In genomic region chr11:8537013-8537614, GRCm38 (mm10) we compare ENCODE assay signal across 12 mouse cellular contexts.
DNase-seq lines count a peak whose midpoint lies in the region; ATAC-seq lines count a peak whose summit lies in the region.
"Had no signal": no experiment of that assay in that cellular context is flagged by ENCODE, and none has a peak within 500 bp of the region (broad histone marks: within the 10 kb centered on the region; RNA-seq: fewer than 3 reads in every experiment).

No protein-coding gene starts in this region.

- H3K4me2 ChIP-seq in limb, embryonic 12.5 days: no peak overlapping the region
- no peak overlapping the region for H3K4me2 ChIP-seq in heart, embryonic 15.5 days
- H3K4me2 ChIP-seq in stomach, embryonic 15.5 days: peak overlapping the region; percentile 10; the same call in 1 of the 2 replicates
- H3K4me2 ChIP-seq: liver, embryonic 12.5 days; midbrain, embryonic 12.5 days had no signal

- H3K4me3 ChIP-seq in limb, embryonic 12.5 days (replicated peaks): no peak overlapping the region
- no peak overlapping the region for H3K4me3 ChIP-seq in limb, embryonic 10.5 days
- no peak overlapping the region for H3K4me3 ChIP-seq in heart, embryonic 15.5 days
- H3K4me3 ChIP-seq in stomach, embryonic 15.5 days (replicated peaks): no peak overlapping the region
- H3K4me3 ChIP-seq: layer of hippocampus, adult 2 months; liver, embryonic 12.5 days; midbrain, embryonic 12.5 days had no signal

- H3K4me1 ChIP-seq in limb, embryonic 12.5 days (replicated peaks): peaks cover 8% of the 10 kb centered on the region
- no peaks in the 10 kb centered on the region for H3K4me1 ChIP-seq in limb, embryonic 10.5 days
- peaks cover 19% of the 10 kb centered on the region for H3K4me1 ChIP-seq in heart, embryonic 15.5 days (replicated peaks)
- H3K4me1 ChIP-seq in stomach, embryonic 15.5 days: 0 out of 2 replicates have a peak, but pooled peaks cover 5% of the 10 kb centered on the region
- H3K4me1 ChIP-seq: liver, embryonic 12.5 days had no signal

- WGBS in limb, embryonic 12.5 days: 79% methylated on average over 5 of the region's 5 CpGs
- 86% methylated on average over 5 of the region's 5 CpGs for WGBS in limb, embryonic 10.5 days
- WGBS in heart, embryonic 15.5 days: 63% methylated on average over 5 of the region's 5 CpGs
- whole genome bisulfite sequencing in stomach, embryonic 15.5 days: 50% methylated on average over 5 of the region's 5 CpGs

- H3K27me3 ChIP-seq in limb, embryonic 12.5 days: no peaks in the 10 kb centered on the region
- H3K27me3 ChIP-seq in limb, embryonic 10.5 days (ENCODE audit: low read depth, poor library complexity, severe bottlenecking): no peaks in the 10 kb centered on the region
- H3K27me3 ChIP-seq in heart, embryonic 15.5 days: no peaks in the 10 kb centered on the region
- no peaks in the 10 kb centered on the region for H3K27me3 ChIP-seq in stomach, embryonic 15.5 days (replicated peaks)
- H3K27me3 ChIP-seq: liver, embryonic 12.5 days; midbrain, embryonic 12.5 days had no signal

- peak overlapping the region; percentile 56; the same call in 1 of the 2 replicates for H3K27ac ChIP-seq in limb, embryonic 12.5 days
- H3K27ac ChIP-seq in limb, embryonic 10.5 days: no peak overlapping the region
- H3K27ac ChIP-seq in heart, embryonic 15.5 days: peak overlapping the region; percentile 12; the same call in 1 of the 2 replicates
- peak overlapping the region; percentile 70 for H3K27ac ChIP-seq in stomach, embryonic 15.5 days
- H3K27ac ChIP-seq: layer of hippocampus, adult 2 months; liver, embryonic 12.5 days; midbrain, embryonic 12.5 days had no signal

- H3K36me3 ChIP-seq in limb, embryonic 12.5 days: peaks cover 93% of the 10 kb centered on the region
- peaks cover 96% of the 10 kb centered on the region for H3K36me3 ChIP-seq in limb, embryonic 10.5 days
- H3K36me3 ChIP-seq in heart, embryonic 15.5 days: peaks cover 1% of the 10 kb centered on the region; the same call in 1 of the 2 replicates
- peaks cover 6% of the 10 kb centered on the region for H3K36me3 ChIP-seq in stomach, embryonic 15.5 days
- H3K36me3 ChIP-seq: midbrain, embryonic 12.5 days had no signal

- no peaks in the 10 kb centered on the region for H3K9me3 ChIP-seq in limb, embryonic 12.5 days
- H3K9me3 ChIP-seq in limb, embryonic 10.5 days (replicated peaks): no peaks in the 10 kb centered on the region
- no peaks in the 10 kb centered on the region for H3K9me3 ChIP-seq in heart, embryonic 15.5 days (replicated peaks)
- no peaks in the 10 kb centered on the region for H3K9me3 ChIP-seq in stomach, embryonic 15.5 days
- H3K9me3 ChIP-seq: liver, embryonic 12.5 days; midbrain, embryonic 12.5 days had no signal

- no peak for ATAC-seq in limb, embryonic 12.5 days (ENCODE audit: insufficient number of reproducible peaks, insufficient read depth, low FRiP score, low TSS enrichment, low read depth)
- ATAC-seq in heart, embryonic 15.5 days (replicated peaks; ENCODE audit: insufficient number of reproducible peaks, insufficient read depth, low FRiP score, low read depth): no peak
- 0 out of 2 replicates have a peak, but pooled peaks have one; percentile 37 for ATAC-seq in stomach, embryonic 15.5 days (ENCODE audit: insufficient read depth, low FRiP score, low read depth)
- ATAC-seq: liver, embryonic 12.5 days had no signal

- no peak for DNase-seq in limb, embryonic 10.5 days (ENCODE audit: low spot score)
- DNase-seq in kidney, postnatal 14 days: peak; percentile 45
- DNase-seq in embryo, embryonic 9.5 days (ENCODE audit: extremely low spot score): no peak
- no peak for DNase-seq in spleen, adult 18-20 months
- DNase-seq: cerebellum, adult 18-20 months; retina, postnatal 1 day had no signal

- no peak overlapping the region for H3K9ac ChIP-seq in limb, embryonic 12.5 days (replicated peaks)
- no peak overlapping the region for H3K9ac ChIP-seq in heart, embryonic 15.5 days
- no peak overlapping the region for H3K9ac ChIP-seq in stomach, embryonic 15.5 days
- H3K9ac ChIP-seq: liver, embryonic 12.5 days; midbrain, embryonic 12.5 days had no signal
